Mouse (Mus musculus) hindbrain, postnatal 0 days (tissue): ENCODE results near the gene Zfp296. TPM values are rescaled to one million over a fixed set of nuclear protein-coding genes. Genes with fewer than 3 reads are reported as not detected.

Experiments used
- ATAC-seq: fragments of 200-750 bp; cut with Nextera tagmentation; 2 replicates; pipeline ENCODE4 v1.8.0; 2017; ENCODE audit warnings: mild to moderate bottlenecking, moderate TSS enrichment, moderate library complexity
- DNase-seq: peaks from one replicate; pipeline ENCODE4 v3.0.0-alpha.2; 2015; ENCODE audit warnings: low spot score
- H3K27ac ChIP-seq: fragments of 300-500 bp; sonication (generic); 2 replicates; pipeline ENCODE4 v1.5.1; 2014; ENCODE audit warnings: mild to moderate bottlenecking
- H3K27me3 ChIP-seq: fragments of 300-500 bp; sonication (generic); 2 replicates; pipeline ENCODE4 v1.6.1; 2014; ENCODE audit warnings: low read length, mixed read lengths; ENCODE audit not compliant: insufficient read depth
- H3K36me3 ChIP-seq: fragments of 300-500 bp; sonication (generic); 2 replicates; pipeline ENCODE4 v1.6.1; 2014; ENCODE audit warnings: low read length, mixed read lengths; ENCODE audit not compliant: insufficient read depth
- H3K4me1 ChIP-seq: fragments of 300-500 bp; sonication (generic); 2 replicates; pipeline ENCODE4 v1.6.1; 2014; ENCODE audit warnings: antibody characterized with exemption, low read length, mixed read lengths; ENCODE audit not compliant: insufficient read depth
- H3K4me2 ChIP-seq: fragments of 300-500 bp; sonication (generic); 2 replicates; pipeline ENCODE4 v1.6.1; 2014; ENCODE audit warnings: low read depth, mild to moderate bottlenecking, low read length, moderate library complexity, mixed read lengths
- H3K4me3 ChIP-seq: fragments of 300-500 bp; sonication (generic); 2 replicates; pipeline ENCODE4 v1.5.1; 2014; ENCODE audit warnings: low read length
- H3K9ac ChIP-seq: fragments of 300-500 bp; sonication (generic); replicated peaks from 2 replicates; pipeline ENCODE4 v1.6.1; 2014; ENCODE audit warnings: mild to moderate bottlenecking, low read length, moderate library complexity, mixed read lengths
- H3K9me3 ChIP-seq: fragments of 300-500 bp; sonication (generic); 2 replicates; pipeline ENCODE4 v1.6.1; 2016; ENCODE audit warnings: low read length, mixed read lengths
- CTCF ChIP-seq: IDR thresholded peaks from 2 replicates; pipeline ENCODE4 v1.5.1; 2016; ENCODE audit warnings: antibody characterized with exemption, control low read depth, low read depth
- WGBS: fragments of 180-500 bp; shearing (Covaris S2); extraction: QIAGEN DNeasy Blood & Tissue Kit; methylation state at CpG from one replicate; pipeline ENCODE4 v1.1.7; 2014; 5-methylcytosine and 5-hydroxymethylcytosine counted together
- polyA plus RNA-seq: library from polyadenylated mRNA; unstranded; fragments of >200 nt; fragmentation: Nextera tagmentation; extraction: Ambion mirVana; gene quantifications from 2 replicates; pipeline ENCODE4 v1.2.1, GENCODE M21; 2015
- total RNA-seq: library from RNA; depleted of rRNA; stranded (reverse); fragments of >200 nt; gene quantifications from 2 replicates; pipeline ENCODE4 v1.2.3, GENCODE M21; 2014; rRNA removed

Zfp296 gene
- total and polyA plus RNA-seq, 2 experiments from 2014 or later, result not detected

GRCm38 (mm10) chr7:19628536-19629360, 51.7 kb downstream of the Zfp296 start:
- TF ChIP-seq CTCF, result no peak
- no peaks in the 10 kb centered on the region for H3K4me1 ChIP-seq
- peak overlapping the region; percentile 87 for H3K4me2 ChIP-seq
- DNase-seq, result peak; percentile 83
- peak; percentile 87 for ATAC-seq
- peak overlapping the region; percentile 71 for H3K4me3 ChIP-seq
- H3K27me3 ChIP-seq, result no peaks in the 10 kb centered on the region
- H3K36me3 ChIP-seq, result peaks cover 18% of the 10 kb centered on the region
- 2% methylated on average over 57 of the region's 57 CpGs for WGBS
- peak overlapping the region; percentile 35; the same call in 1 of the 2 replicates for H3K9ac ChIP-seq
- no peaks in the 10 kb centered on the region for H3K9me3 ChIP-seq
- H3K27ac ChIP-seq, result peak overlapping the region; percentile 43; the same call in 1 of the 2 replicates

DNA sequence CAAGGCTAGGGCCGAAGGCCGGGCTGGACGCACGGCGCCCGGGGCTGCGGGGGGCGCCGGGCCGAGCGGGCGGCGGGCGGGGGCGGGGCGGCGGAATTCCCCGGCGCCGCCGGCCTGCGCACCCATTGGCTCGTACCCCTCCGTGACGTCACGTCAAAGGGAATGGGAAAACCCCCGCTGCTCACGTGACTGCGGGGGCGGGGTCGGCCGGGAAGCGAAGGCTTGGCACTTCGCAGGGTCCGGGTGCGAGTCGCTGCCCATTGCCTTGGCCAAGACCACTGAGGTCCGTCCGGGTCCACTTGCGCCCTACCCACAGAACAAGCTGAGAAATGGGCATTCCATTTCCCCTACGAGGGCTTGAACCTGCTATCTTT, 52.3 kb downstream of the Zfp296 start, which contains the start of gene Relb:
TSS of gene Relb (minus strand) at position 78 of the 374 bp plus-strand sequence.
- TF ChIP-seq CTCF, result no peak
- H3K36me3 ChIP-seq, result peaks cover 24% of the 10 kb centered on the region
- peak; percentile 81 for ATAC-seq
- no peaks in the 10 kb centered on the region for H3K27me3 ChIP-seq
- peak within 1 kb of the TSS; percentile 35; the same call in 1 of the 2 replicates for H3K9ac ChIP-seq
- under 1% methylated on average over 36 of the region's 41 CpGs for WGBS
- H3K4me3 ChIP-seq, result peak within 1 kb of the TSS; percentile 71
- peak within 1 kb of the TSS; percentile 87 for H3K4me2 ChIP-seq
- H3K4me1 ChIP-seq, result no peaks in the 10 kb centered on the region
- H3K9me3 ChIP-seq, result no peaks in the 10 kb centered on the region
- peak within 1 kb of the TSS; percentile 43; the same call in 1 of the 2 replicates for H3K27ac ChIP-seq
- DNase-seq, result peak; percentile 95

Other genes with a start within 250 kb of the Zfp296 start
- 44.1 and 46.1 TPM in 2 replicates for gene Ercc1, start 232.5 kb upstream of the Zfp296 start, total RNA-seq
- 69.0 and 74.2 TPM in 2 replicates for gene Ercc1, start 232.5 kb upstream of the Zfp296 start, polyA plus RNA-seq
- gene Cd3eap, start 217.8 kb upstream of the Zfp296 start, total RNA-seq, result 11.1 and 12.4 TPM in 2 replicates
- 17.9 and 19.3 TPM in 2 replicates for gene Cd3eap, start 217.8 kb upstream of the Zfp296 start, polyA plus RNA-seq
- 0.68 and 1.0 TPM in 2 replicates for gene Ppp1r13l, start 217.5 kb upstream of the Zfp296 start, total RNA-seq
- gene Ppp1r13l, start 217.5 kb upstream of the Zfp296 start, polyA plus RNA-seq, result 1.0 and 1.2 TPM in 2 replicates
- gene Ercc2, start 195.3 kb upstream of the Zfp296 start, total RNA-seq, result 57.3 and 65.1 TPM in 2 replicates
- 18.6 and 19.9 TPM in 2 replicates for gene Ercc2, start 195.3 kb upstream of the Zfp296 start, polyA plus RNA-seq
- gene Klc3, start 173.2 kb upstream of the Zfp296 start, total RNA-seq, result 2.3 and 2.9 TPM in 2 replicates
- 1.7 and 2.7 TPM in 2 replicates for gene Klc3, start 173.2 kb upstream of the Zfp296 start, polyA plus RNA-seq
- 3.9 and 27.4 TPM in 2 replicates for gene Ckm, start 172.5 kb upstream of the Zfp296 start, total RNA-seq
- gene Ckm, start 172.5 kb upstream of the Zfp296 start, polyA plus RNA-seq, result 0.14 and 0.30 TPM in 2 replicates
- gene Mark4, start 118.5 kb upstream of the Zfp296 start, total RNA-seq, result 60.3 and 60.5 TPM in 2 replicates
- 16.2 and 18.1 TPM in 2 replicates for gene Mark4, start 118.5 kb upstream of the Zfp296 start, polyA plus RNA-seq
- gene Exoc3l2, start 114.0 kb upstream of the Zfp296 start, total RNA-seq, result 0.61 and 1.3 TPM in 2 replicates
- 2.0 and 2.3 TPM in 2 replicates for gene Exoc3l2, start 114.0 kb upstream of the Zfp296 start, polyA plus RNA-seq
- 18.8 and 22.4 TPM in 2 replicates for gene Bloc1s3, start 68.9 kb upstream of the Zfp296 start, total RNA-seq
- 3.8 and 4.3 TPM in 2 replicates for gene Bloc1s3, start 68.9 kb upstream of the Zfp296 start, polyA plus RNA-seq
- gene Trappc6a, start 68.9 kb upstream of the Zfp296 start, total RNA-seq, result 26.4 and 46.5 TPM in 2 replicates
- 42.8 and 44.3 TPM in 2 replicates for gene Trappc6a, start 68.9 kb upstream of the Zfp296 start, polyA plus RNA-seq
- gene Nkpd1, start 59.4 kb upstream of the Zfp296 start, total RNA-seq, result 1.9 and 4.4 TPM in 2 replicates
- gene Nkpd1, start 59.4 kb upstream of the Zfp296 start, polyA plus RNA-seq, result 1.3 TPM in 2 replicates
- gene Ppp1r37, start 14.2 kb upstream of the Zfp296 start, total RNA-seq, result 125 and 128 TPM in 2 replicates
- gene Ppp1r37, start 14.2 kb upstream of the Zfp296 start, polyA plus RNA-seq, result 27.0 and 27.7 TPM in 2 replicates
- gene Gemin7, start 308 bp downstream of the Zfp296 start, total RNA-seq, result 60.0 and 61.7 TPM in 2 replicates
- gene Gemin7, start 308 bp downstream of the Zfp296 start, polyA plus RNA-seq, result 153 and 162 TPM in 2 replicates
- gene Clasrp, start 27.2 kb downstream of the Zfp296 start, total RNA-seq, result 67.0 and 90.9 TPM in 2 replicates
- gene Clasrp, start 27.2 kb downstream of the Zfp296 start, polyA plus RNA-seq, result 70.3 and 77.5 TPM in 2 replicates
- gene Relb, start 52.2 kb downstream of the Zfp296 start, total RNA-seq, result 9.2 and 10.2 TPM in 2 replicates
- 6.5 and 6.9 TPM in 2 replicates for gene Relb, start 52.2 kb downstream of the Zfp296 start, polyA plus RNA-seq
- 178 and 187 TPM in 2 replicates for gene Clptm1, start 87.7 kb downstream of the Zfp296 start, total RNA-seq
- 135 and 142 TPM in 2 replicates for gene Clptm1, start 87.7 kb downstream of the Zfp296 start, polyA plus RNA-seq
- not detected in 2 replicates for gene Apoc2, start 100.7 kb downstream of the Zfp296 start, total RNA-seq
- 0.38 TPM in 1 of 2 replicates, not detected in the other for gene Apoc2, start 100.7 kb downstream of the Zfp296 start, polyA plus RNA-seq
- not detected in 2 replicates for gene Gm44805, start 104.1 kb downstream of the Zfp296 start, total RNA-seq
- gene Gm44805, start 104.1 kb downstream of the Zfp296 start, polyA plus RNA-seq, result not detected in 2 replicates
- gene Apoc4, start 104.2 kb downstream of the Zfp296 start, total RNA-seq, result not detected in 2 replicates
- not detected in 2 replicates for gene Apoc4, start 104.2 kb downstream of the Zfp296 start, polyA plus RNA-seq
- 1.5 and 2.3 TPM in 2 replicates for gene Apoc1, start 115.4 kb downstream of the Zfp296 start, total RNA-seq
- gene Apoc1, start 115.4 kb downstream of the Zfp296 start, polyA plus RNA-seq, result 13.9 and 14.2 TPM in 2 replicates
- 2,123 and 2,525 TPM in 2 replicates for gene Apoe, start 121.9 kb downstream of the Zfp296 start, total RNA-seq
- gene Apoe, start 121.9 kb downstream of the Zfp296 start, polyA plus RNA-seq, result 3,307 and 3,685 TPM in 2 replicates
- 147 and 151 TPM in 2 replicates for gene Tomm40, start 138.2 kb downstream of the Zfp296 start, total RNA-seq
- 172 and 173 TPM in 2 replicates for gene Tomm40, start 138.2 kb downstream of the Zfp296 start, polyA plus RNA-seq
- gene Nectin2, start 173.2 kb downstream of the Zfp296 start, total RNA-seq, result 68.9 and 76.5 TPM in 2 replicates
- gene Nectin2, start 173.2 kb downstream of the Zfp296 start, polyA plus RNA-seq, result 55.6 and 57.5 TPM in 2 replicates
- gene Bcam, start 193.7 kb downstream of the Zfp296 start, total RNA-seq, result 43.2 and 50.7 TPM in 2 replicates
- 29.0 and 30.7 TPM in 2 replicates for gene Bcam, start 193.7 kb downstream of the Zfp296 start, polyA plus RNA-seq
- gene Cblc, start 219.5 kb downstream of the Zfp296 start, total RNA-seq, result not detected in 2 replicates
- gene Cblc, start 219.5 kb downstream of the Zfp296 start, polyA plus RNA-seq, result 0.46 and 0.55 TPM in 2 replicates
- gene Bcl3, start 245.5 kb downstream of the Zfp296 start, total RNA-seq, result 0.40 and 0.89 TPM in 2 replicates
- 0.66 and 1.1 TPM in 2 replicates for gene Bcl3, start 245.5 kb downstream of the Zfp296 start, polyA plus RNA-seq